Mouse (Mus musculus) fibroblast of lung, adult 2 months (primary cell): Measurements from ENCODE around the gene Olfr68.
"Not testable (repeated sequence)": the region's sequence is repeated elsewhere in the genome, so short reads cannot be mapped to it uniquely, and the experiment has no call there.

ENCODE experiments used
- DNase-seq: peaks from one replicate; pipeline ENCODE4 v3.0.0-alpha.2; 2011; ENCODE audit warnings: low read depth

Olfr68 gene

DNA sequence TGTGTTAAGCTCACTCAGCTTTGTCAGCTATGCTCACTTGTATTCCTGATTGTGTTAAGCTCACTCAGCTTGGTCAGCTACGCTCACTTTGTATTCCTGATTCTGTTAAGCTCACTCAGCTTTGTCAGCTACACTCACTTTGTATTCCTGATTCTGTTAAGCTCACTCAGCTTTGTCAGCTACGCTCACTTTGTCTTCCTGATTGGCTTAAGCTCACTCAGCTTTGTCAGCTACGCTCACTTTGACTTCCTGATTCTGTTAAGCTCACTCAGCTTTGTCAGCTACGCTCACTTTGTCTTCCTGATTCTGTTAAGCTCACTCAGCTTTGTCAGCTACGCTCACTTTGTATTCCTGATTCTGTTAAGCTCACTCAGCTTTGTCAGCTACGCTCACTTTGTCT lies 17.3 kb downstream of the Olfr68 start:
- DNase-seq = not testable (repeated sequence)

DNA sequence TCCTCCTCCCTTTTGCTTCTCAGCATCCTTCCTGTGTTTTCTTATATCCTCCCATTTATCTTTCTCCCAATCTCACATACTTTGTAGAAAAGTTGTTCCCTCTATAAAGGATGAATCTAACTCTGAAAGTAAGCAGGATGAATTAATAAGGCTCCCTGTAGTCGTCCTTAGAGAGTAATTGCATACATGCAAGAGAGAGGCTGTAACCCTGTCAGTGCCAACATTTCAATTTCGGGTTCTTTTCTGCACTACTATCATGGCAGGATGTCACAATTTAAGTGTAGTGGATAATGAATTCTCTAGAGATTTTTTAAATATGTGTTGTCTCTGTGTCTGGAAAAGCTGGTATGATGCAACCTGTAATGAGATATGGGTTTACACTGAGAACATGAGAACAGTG lies 22.3 kb downstream of the Olfr68 start, which contains the start of gene Olfr630:
Gene Olfr630, minus strand, starts transcription at position 101 of the 400 bp plus-strand sequence.
- no peak for DNase-seq

DNA sequence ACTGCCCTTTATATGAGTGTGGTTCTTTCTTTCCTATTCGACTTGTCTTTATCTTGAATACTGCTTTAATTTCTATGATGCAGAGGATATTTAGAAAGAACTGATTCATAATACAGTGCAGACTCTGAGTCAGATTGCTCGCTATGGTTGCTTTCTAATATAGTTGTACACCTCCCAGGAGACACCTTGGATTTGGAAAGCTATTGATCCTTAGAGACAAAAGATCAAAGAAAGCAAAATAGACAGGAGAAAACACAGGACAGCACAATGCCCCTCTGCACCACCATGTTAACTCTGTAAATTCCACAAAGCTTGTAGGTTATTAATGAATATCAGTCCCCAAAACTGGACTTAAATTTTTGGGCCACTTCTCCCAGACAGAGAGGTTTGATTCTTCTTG lies 34.7 kb downstream of the Olfr68 start, which contains the start of gene Olfr629:
Gene Olfr629, minus strand, starts transcription at position 101 of the 400 bp plus-strand sequence.
- no peak for DNase-seq

DNA sequence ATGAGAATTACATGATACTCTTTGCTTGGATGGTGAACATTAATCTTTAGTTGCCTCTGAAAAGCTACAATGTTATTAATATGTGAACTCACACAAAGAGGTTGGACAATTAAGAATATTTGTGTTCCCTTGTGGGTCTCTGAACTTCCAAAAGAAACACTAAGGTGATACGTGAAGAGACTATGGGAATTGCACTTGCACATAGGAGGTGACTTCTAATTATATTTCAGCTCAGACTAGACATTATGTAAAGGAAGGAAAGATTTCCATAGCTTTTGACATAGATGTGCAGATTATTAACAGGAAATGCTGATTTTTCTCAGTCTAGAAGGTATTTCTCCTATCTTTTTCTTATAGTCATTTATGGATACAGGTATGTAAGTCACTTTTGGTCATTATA lies 49.4 kb downstream of the Olfr68 start, which contains the start of gene Olfr628:
Gene Olfr628, plus strand, starts transcription at position 301 of the 400 bp plus-strand sequence.
- no peak for DNase-seq
